Mouse (Mus musculus) liver, postnatal 0 days (tissue): ENCODE data around the gene Prex1. TPM values are rescaled to one million over a fixed set of nuclear protein-coding genes. Genes with fewer than 3 reads are reported as not detected.

Experiments
- ATAC-seq: fragments of 200-750 bp; cut with Nextera tagmentation; 2 replicates; pipeline ENCODE4 v1.8.0; 2017; ENCODE audit warnings: mild to moderate bottlenecking, moderate library complexity
- DNase-seq: peaks from one replicate; pipeline ENCODE4 v3.0.0-alpha.2; 2016
- H3K27ac ChIP-seq: fragments of 300-500 bp; sonication (generic); 2 replicates; pipeline ENCODE4 v1.5.1; 2014; ENCODE audit warnings: antibody characterized with exemption, moderate library complexity, mild to moderate bottlenecking, low read depth
- H3K27me3 ChIP-seq: fragments of 300-500 bp; sonication (generic); 2 replicates; pipeline ENCODE4 v1.6.1; 2014; ENCODE audit warnings: low read length, control low read depth, mixed read lengths; ENCODE audit not compliant: insufficient read depth
- H3K36me3 ChIP-seq: fragments of 300-500 bp; sonication (generic); replicated peaks from 2 replicates; pipeline ENCODE4 v1.6.1; 2014; ENCODE audit warnings: mild to moderate bottlenecking, control low read depth, low read length, moderate library complexity, mixed read lengths; ENCODE audit not compliant: insufficient read depth
- H3K4me1 ChIP-seq: fragments of 300-500 bp; sonication (generic); 2 replicates; pipeline ENCODE4 v1.6.1; 2014; ENCODE audit warnings: antibody characterized with exemption, mild to moderate bottlenecking, control low read depth; ENCODE audit not compliant: insufficient read depth
- H3K4me2 ChIP-seq: fragments of 300-500 bp; sonication (generic); 2 replicates; pipeline ENCODE4 v1.6.1; 2014; ENCODE audit warnings: low read depth, mild to moderate bottlenecking, low read length, moderate library complexity, mixed read lengths
- H3K4me3 ChIP-seq: fragments of 300-500 bp; sonication (generic); 2 replicates; pipeline ENCODE4 v1.5.1; 2014; ENCODE audit warnings: low read depth, low read length
- H3K9ac ChIP-seq: fragments of 300-500 bp; sonication (generic); replicated peaks from 2 replicates; pipeline ENCODE4 v1.6.1; 2014; ENCODE audit warnings: mild to moderate bottlenecking, moderate library complexity
- H3K9me3 ChIP-seq: fragments of 300-500 bp; sonication (generic); 2 replicates; pipeline ENCODE4 v1.6.1; 2016; ENCODE audit warnings: mild to moderate bottlenecking, control low read depth, low read length, mixed read lengths
- CTCF ChIP-seq: sonication (generic); IDR thresholded peaks from 2 replicates; pipeline ENCODE4 v1.5.1; 2016; ENCODE audit warnings: antibody characterized with exemption, low read depth
- EP300 ChIP-seq: IDR thresholded peaks from 2 replicates; pipeline ENCODE4 v1.6.1; 2016; ENCODE audit warnings: antibody characterized with exemption, low read depth, mild to moderate bottlenecking
- WGBS: fragments of 180-500 bp; shearing (Covaris S2); extraction: QIAGEN DNeasy Blood & Tissue Kit; methylation state at CpG from one replicate; pipeline ENCODE4 v1.1.7; 2014; ENCODE audit not compliant: insufficient replicate concordance; 5-methylcytosine and 5-hydroxymethylcytosine counted together
- polyA plus RNA-seq: library from polyadenylated mRNA; unstranded; fragments of >200 nt; fragmentation: Nextera tagmentation; extraction: Ambion mirVana; gene quantifications from 2 replicates; pipeline ENCODE4 v1.2.1, GENCODE M21; 2015

Prex1 gene
- polyA plus RNA-seq, 1 experiment from 2014 or later: 6.3 TPM

GRCm38 (mm10) chr2:166714427-166714699 is 731 bp upstream of the Prex1 start:
- Histone ChIP-seq H3K9ac (peak overlapping the region; percentile 70), H3K27ac (peak overlapping the region; percentile 7; the same call in 1 of the 2 replicates)

GRCm38 (mm10) chr2:166712801-166713689 is 587 bp downstream of the Prex1 start:
- Histone ChIP-seq H3K9me3 (no peaks in the 10 kb centered on the region), H3K9ac (peak overlapping the region; percentile 88), H3K4me3 (peak overlapping the region; percentile 94), H3K27me3 (no peaks in the 10 kb centered on the region), H3K4me1 (peaks cover 49% of the 10 kb centered on the region), H3K27ac (peak overlapping the region; percentile 87), H3K36me3 (no peaks in the 10 kb centered on the region), H3K4me2 (peak overlapping the region; percentile 94)
- TF ChIP-seq EP300 (no peak), CTCF (peak; percentile 17; the same call in 1 of the 2 replicates)
- WGBS: 2% methylated on average over 49 of the region's 64 CpGs
- DNase-seq: peak; percentile 70
- ATAC-seq: peak; percentile 57

More at GRCm38 (mm10) chr2:166714427-166714699, 731 bp upstream of the Prex1 start:
- Histone ChIP-seq H3K4me1 (peaks cover 36% of the 10 kb centered on the region), H3K4me3 (peak overlapping the region; percentile 94), H3K27me3 (no peaks in the 10 kb centered on the region), H3K9me3 (no peaks in the 10 kb centered on the region), H3K36me3 (no peaks in the 10 kb centered on the region), H3K4me2 (peak overlapping the region; percentile 99)
- 4% methylated on average over 11 of the region's 11 CpGs for WGBS
- DNase-seq (no peak), ATAC-seq (no peak)
- TF ChIP-seq EP300: no peak
- no peak for TF ChIP-seq CTCF

DNA sequence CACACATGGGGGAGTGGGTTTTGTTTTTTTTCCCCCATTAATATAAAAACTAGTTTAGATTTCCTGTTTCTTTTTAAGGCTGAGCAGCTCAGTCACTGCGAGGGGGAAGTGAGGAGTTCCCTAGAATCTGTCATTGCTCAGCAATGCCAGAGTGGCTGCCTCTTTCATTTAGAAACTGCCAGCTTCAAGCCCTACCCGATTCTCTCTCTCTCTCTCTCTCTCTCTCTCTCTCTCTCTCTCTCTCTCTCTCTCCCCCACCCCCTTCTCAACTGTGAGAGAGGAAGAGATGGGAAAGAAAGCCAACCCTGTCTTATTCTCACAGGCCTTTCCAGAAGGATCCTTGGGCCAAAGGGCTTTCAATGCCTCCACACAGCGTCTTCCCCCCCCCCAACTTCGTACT is 1.3 kb downstream of the Prex1 start:
- no peak for TF ChIP-seq CTCF
- no peak for TF ChIP-seq EP300
- H3K4me1 ChIP-seq: peaks cover 56% of the 10 kb centered on the region
- no peaks in the 10 kb centered on the region for H3K27me3 ChIP-seq
- WGBS: 0% methylated on average over 3 of the region's 4 CpGs
- no peak for ATAC-seq
- peak overlapping the region; percentile 94 for H3K4me3 ChIP-seq
- no peaks in the 10 kb centered on the region for H3K36me3 ChIP-seq
- DNase-seq: no peak
- peak overlapping the region; percentile 88 for H3K9ac ChIP-seq
- peak overlapping the region; percentile 87 for H3K27ac ChIP-seq
- peak overlapping the region; percentile 94 for H3K4me2 ChIP-seq
- H3K9me3 ChIP-seq: no peaks in the 10 kb centered on the region

- peak overlapping the region; percentile 88 for H3K9ac ChIP-seq
- WGBS: 24% methylated on average over 7 of the region's 7 CpGs
- no peaks in the 10 kb centered on the region for H3K27me3 ChIP-seq
- H3K4me3 ChIP-seq: peak overlapping the region; percentile 94
- peak overlapping the region; percentile 87 for H3K27ac ChIP-seq
- H3K4me2 ChIP-seq: peak overlapping the region; percentile 94
- TF ChIP-seq EP300: no peak
- TF ChIP-seq CTCF: no peak
- peaks cover 61% of the 10 kb centered on the region for H3K4me1 ChIP-seq
- no peaks in the 10 kb centered on the region for H3K36me3 ChIP-seq
- no peak for ATAC-seq
- no peaks in the 10 kb centered on the region for H3K9me3 ChIP-seq
- DNase-seq: no peak
Measured at GRCm38 (mm10) chr2:166711681-166712132, 1.9 kb downstream of the Prex1 start.

DNA sequence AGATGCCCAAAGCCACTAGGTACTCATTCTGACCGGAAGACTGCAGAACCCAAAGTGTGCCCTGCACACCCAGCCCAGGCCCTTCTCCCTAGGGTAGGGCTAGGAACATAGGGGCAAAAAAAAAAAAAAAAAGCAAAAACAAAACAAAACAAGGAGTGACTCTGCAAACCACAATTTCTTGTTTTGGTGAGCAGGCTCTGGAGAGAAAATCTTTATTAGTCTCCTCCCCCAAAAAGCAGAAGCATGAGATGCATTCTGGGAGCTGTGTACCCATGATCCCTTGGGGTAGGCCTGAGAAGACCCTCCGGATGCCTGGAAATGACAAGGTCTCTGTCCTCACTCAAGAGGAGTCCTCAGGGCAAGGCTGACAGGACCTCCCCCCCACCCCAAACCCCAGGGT is 3.7 kb downstream of the Prex1 start:
- H3K36me3 ChIP-seq: peaks cover 7% of the 10 kb centered on the region; the same call in 1 of the 2 replicates
- no peaks in the 10 kb centered on the region for H3K27me3 ChIP-seq
- ATAC-seq (no peak), DNase-seq (no peak)
- H3K4me3 ChIP-seq: no peak overlapping the region
- 66% methylated on average over 2 of the region's 2 CpGs for WGBS
- 0 out of 2 replicates have a peak overlapping the region, but pooled peaks have one; percentile 94 for H3K4me2 ChIP-seq
- H3K27ac ChIP-seq: peak overlapping the region; percentile 52
- no peak overlapping the region for H3K9ac ChIP-seq
- H3K4me1 ChIP-seq: peaks cover 63% of the 10 kb centered on the region
- TF ChIP-seq EP300 (no peak), CTCF (no peak)
- no peaks in the 10 kb centered on the region for H3K9me3 ChIP-seq

GRCm38 (mm10) chr2:166708304-166708703 is 5.3 kb downstream of the Prex1 start:
- TF ChIP-seq CTCF (no peak), EP300 (no peak)
- H3K4me1 ChIP-seq: peaks cover 65% of the 10 kb centered on the region
- H3K9ac ChIP-seq: peak overlapping the region; percentile 8; the same call in 1 of the 2 replicates
- peaks cover 11% of the 10 kb centered on the region; the same call in 1 of the 2 replicates for H3K36me3 ChIP-seq
- DNase-seq (no peak), ATAC-seq (peak; percentile 33)
- no peaks in the 10 kb centered on the region for H3K9me3 ChIP-seq
- H3K4me2 ChIP-seq: peak overlapping the region; percentile 55
- no peaks in the 10 kb centered on the region for H3K27me3 ChIP-seq
- peak overlapping the region; percentile 78 for H3K27ac ChIP-seq
- H3K4me3 ChIP-seq: 0 out of 2 replicates have a peak overlapping the region, but pooled peaks have one; percentile 3
- 32% methylated on average over 8 of the region's 8 CpGs for WGBS
